Mouse (Mus musculus): Measurements from ENCODE around the gene Tns1.
A peak's percentile ranks its signal among the peaks of the same experiment; 100 is the strongest.
"Not testable (repeated sequence)": the region's sequence is repeated elsewhere in the genome, so short reads cannot be mapped to it uniquely, and the experiment has no call there.

Gene Tns1

DNA sequence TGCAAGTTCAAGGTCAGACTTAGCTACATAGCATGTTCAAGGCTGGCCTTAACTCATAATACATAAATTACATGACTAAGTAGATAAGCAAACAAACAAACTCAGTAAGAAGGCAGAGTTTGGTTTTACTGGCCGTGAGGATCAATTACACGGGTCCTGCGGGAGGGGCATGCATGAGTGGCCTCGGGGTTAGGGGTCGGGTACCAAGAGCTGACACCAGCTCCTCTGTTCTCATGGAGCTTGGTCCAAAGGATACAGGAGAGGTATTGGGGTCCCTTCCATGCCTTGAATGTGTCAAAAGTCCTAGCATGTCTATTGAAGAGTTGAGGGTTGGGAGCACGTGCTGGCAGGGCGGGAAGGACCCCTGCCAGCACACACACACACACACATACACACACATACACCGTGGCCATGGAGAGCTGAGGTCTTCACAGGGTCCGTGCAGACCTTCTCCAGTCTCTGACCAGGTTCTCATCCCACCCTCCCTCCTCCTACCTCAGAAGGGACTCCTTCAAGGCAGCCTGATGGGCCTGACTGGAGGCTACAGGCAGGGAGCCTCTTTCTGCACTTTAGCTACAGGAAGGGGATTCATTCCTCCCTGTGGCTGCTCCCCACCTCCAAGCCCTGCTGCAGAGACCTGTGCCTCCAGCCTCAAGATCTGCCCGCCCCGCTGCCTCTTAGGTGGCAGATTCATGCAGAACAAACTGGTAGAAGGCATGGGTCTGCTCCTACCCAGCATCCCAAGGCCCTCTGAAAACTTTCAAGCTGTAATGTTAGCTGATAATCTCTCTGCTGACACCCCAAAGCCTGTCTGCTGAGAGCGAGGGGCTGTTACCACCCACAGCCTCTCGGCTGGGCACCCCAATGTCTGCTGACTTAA, 215.9 kb downstream of the Tns1 start:
- DNase-seq, result peak; percentile 10 to 43

DNA sequence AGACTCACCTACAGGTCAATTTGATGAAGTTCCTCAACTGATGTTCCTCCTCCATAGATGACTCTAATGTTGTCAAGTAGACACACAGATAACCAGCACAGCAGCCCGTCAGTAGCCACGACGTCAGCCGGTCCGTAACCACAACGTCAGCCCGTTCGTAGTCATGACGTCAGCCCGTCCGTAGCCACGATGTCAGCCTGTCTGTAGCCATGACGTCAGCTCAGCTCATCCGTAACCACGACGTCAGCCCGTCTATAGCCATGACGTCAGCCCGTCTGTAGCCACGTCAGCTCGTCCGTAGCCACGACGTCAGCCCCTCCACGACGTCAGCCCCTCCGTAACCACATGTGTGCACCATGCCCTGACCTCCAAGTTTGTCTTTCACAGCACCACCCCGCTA, 217.1 kb downstream of the Tns1 start:
- DNase-seq, result no peak

DNA sequence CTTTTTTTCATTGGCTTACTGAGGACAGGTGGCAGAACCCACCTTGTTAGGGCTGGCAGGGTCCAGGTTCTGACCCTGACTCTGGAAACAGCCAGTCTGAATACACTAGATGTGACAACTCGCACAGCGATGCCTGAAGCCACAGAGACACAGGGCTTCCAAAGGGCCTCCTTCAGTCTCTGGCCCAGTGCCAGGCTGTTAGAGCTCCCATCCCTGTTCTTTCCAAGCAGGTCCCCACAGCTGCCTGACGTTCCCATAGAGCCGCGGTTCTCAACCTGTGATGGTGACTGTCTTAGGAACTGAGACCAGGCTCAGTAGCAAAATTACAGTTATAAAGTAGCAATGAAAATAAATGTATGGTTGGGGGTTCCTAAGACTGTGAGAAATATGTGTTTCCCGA, 217.9 kb downstream of the Tns1 start:
- peak; percentile 29 to 39 for DNase-seq

DNA sequence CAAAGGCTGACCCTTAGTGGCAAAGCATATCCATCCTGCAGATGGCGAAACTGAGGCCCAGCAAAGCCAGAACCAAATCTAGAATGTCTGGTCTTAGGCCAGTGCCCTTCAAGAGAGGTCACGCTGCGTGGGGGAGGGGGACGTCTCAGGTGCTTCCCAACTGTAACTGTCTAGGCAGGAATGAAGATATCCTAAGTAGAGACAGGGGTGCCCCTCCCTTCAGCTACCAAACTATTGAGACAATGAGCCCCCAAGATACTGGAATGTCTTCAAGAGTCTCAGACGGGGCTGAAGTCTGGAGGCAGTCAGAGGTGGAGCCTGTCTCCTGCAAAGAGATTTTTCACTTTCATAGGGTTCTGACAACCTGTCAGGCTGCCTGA, 218.4 kb downstream of the Tns1 start:
- DNase-seq, result peak in 1 of 2 experiments; percentile 5

DNA sequence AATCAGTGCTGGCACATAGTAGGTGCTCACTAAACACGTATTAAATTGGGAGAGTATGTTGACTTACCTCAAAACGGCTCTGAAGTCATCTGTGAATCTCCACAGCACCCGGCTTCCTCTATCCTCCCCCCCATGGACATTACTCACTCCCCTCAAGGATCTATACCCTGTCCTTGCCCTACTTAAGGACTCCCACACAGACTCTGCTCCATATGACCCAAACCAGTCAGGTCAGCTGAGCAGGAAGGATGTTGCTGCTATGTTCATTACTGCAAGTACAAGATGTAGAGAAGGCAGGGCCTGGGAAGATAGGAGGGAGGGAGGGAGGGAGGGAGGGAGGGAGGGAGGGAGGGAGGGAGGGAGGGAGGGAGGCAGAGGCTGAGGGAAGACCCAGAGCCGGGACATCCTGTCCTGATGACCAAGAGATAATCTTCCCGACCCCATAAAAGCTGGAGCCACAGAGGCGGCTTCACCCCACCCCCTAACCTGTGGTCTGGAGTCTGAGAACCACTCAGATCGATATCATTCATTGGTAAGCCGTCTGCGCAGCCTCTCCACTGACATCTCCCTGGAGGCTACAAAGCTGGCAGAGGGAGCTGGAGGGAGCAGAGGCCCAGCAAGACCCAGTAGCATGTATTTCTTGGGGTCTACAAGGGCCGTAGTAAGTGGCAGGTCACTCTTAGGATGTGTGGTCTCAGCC, 219.0 kb downstream of the Tns1 start:
- DNase-seq, result peak in 1 of 2 experiments; percentile 26

DNA sequence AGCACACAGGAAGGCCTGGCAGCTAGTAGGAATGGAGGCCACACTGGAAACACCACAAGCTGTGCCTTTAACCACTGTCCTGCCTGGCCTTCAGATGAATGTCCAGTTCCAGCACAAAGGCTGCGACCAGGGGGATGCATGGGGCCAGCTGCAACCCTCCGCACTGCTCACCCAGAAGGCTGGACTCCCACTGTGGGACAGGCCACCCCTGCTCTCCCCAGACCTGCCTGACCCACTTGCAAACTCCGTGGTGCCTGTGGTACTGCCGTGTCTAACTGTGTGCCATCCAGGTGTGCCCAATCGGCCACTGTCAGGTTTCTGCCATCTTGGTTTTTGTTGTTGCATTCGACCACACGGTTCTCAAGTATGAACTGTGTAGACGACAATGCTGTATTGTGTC, 219.6 kb downstream of the Tns1 start:
- DNase-seq, result no peak

- no peak for DNase-seq
These were observed 221.2 kb downstream of the Tns1 start for GRCm38 (mm10) chr1:73903035-73903434.

- peak; percentile 72 to 81 for DNase-seq
These were observed 221.9 kb downstream of the Tns1 start for GRCm38 (mm10) chr1:73902171-73902991.

- peak; percentile 56 to 82 for DNase-seq
These were observed 222.8 kb downstream of the Tns1 start for GRCm38 (mm10) chr1:73901496-73901899.

GRCm38 (mm10) chr1:73895451-73895850, 228.8 kb downstream of the Tns1 start:
- not testable (repeated sequence) for DNase-seq

DNA sequence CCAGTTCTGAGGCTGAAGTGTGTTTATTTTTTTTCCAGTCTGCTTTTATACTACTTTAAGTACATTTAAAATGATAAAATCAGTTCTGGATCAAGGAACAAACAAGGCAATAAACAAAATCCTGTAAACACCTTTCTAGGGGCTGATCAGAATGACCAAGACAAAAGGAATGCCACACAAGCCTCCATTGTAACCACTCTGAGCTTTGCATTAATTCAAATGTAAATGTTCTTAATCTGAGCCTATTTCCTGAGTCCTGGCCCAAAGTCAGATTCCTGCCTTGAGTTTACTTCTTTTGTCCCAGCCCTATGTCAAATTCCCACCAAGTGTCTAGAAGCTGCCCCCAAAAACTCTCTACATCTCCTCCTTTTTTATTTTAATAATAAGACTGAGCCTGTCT, 243.5 kb downstream of the Tns1 start:
- DNase-seq, result no peak

GRCm38 (mm10) chr1:73875676-73876218, 248.5 kb downstream of the Tns1 start:
- DNase-seq, result peak in 1 of 2 experiments; percentile 48

- DNase-seq, result no peak
These were observed 259.9 kb downstream of the Tns1 start for GRCm38 (mm10) chr1:73864314-73864713.

- DNase-seq, result no peak
These were observed 261.2 kb downstream of the Tns1 start for GRCm38 (mm10) chr1:73863074-73863431.

DNA sequence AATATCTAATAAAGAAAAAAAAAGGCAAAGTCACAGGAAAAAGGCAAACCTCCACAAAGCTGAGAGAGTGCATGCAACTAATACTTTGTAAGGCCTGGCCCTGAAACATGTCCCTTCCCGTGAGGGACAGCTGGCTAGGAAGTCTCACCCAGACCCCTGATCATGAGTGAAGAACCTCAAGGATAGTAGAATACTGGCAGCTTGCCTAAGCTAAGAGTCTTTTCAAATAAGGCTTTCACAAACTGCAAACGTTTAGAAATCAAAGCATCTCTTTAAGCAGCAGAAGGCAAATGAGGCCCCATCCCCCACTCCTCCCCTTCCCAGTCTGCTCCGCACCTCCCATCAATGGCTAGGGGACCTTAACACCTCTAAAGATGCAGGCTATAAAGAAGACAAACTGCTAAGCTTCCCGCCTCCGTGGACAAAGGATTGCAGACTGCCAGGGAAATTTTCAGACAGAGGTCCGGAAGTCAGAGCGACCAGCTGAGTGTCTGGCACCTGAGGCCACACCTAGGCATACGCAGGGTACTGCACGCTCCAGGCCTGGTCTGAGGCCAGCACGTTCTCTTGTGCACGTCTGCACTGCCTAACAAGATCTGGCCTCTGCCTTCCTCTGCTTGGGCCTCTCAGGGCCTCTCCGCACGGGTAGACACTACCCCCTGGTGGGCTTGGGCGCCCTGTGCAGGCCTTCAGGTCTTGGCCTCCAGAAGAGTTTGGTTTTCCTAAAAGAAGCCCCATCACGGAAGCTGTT, 261.8 kb downstream of the Tns1 start:
- DNase-seq, result peak; percentile 84 to 85

DNA sequence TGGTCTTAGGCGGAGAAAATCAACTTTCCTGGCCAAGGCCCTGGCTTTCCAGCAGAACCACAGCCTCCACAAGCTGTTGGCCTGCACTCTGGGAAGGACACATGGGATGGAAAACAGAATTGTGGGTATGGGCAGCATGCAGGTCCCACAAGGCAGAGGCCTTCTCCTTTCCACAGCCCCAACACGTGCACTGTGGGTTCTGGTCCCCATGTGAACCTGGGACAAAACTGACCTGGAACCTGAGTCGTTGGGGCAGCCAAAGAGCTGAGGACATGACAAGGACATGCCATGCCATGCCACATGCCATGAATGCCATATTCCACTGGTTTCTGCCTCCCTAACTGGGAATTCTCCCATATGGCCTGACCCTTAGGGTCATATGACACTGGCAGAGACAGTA, 263.8 kb downstream of the Tns1 start:
- no peak for DNase-seq
